Mouse (Mus musculus): ENCODE data around the gene Myo19. TPM values are rescaled to one million over a fixed set of nuclear protein-coding genes. Genes with fewer than 3 reads are reported as not detected.

Myo19 gene
- total RNA-seq, 4 experiments from 2014 or later, result 8.5 to 14.4 (median 9.0) TPM

- no peak for DNase-seq (ENCODE audit: low spot score in 2 of 2)
These were observed 6.3 kb downstream of the Myo19 start for GRCm38 (mm10) chr11:84886236-84886635.

- DNase-seq (ENCODE audit: low spot score in 2 of 2), result no peak
These were observed 7.0 kb downstream of the Myo19 start for GRCm38 (mm10) chr11:84886767-84887511.

GRCm38 (mm10) chr11:84888025-84888424 is 8.1 kb downstream of the Myo19 start:
- DNase-seq (ENCODE audit: low spot score in 2 of 2), result no peak

DNA sequence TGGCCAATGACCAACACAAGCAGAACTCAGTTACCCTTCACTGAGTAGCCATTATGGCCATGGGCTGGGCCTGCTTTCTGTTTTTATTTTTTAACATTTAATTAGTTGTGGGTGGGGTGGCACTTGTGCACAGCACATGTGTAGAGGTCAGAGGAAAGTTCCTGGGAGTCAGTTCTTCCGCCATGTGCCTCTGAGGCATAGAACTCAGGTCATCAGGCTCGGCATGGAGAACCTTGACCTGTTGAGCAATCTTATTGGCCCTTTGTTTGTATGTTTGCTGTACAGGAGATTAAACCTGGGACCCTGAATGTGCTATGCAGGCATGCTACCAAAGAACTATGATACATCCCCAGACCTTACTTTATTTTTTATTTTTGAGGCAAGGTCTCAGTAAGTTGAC is 9.5 kb downstream of the Myo19 start:
- DNase-seq (ENCODE audit: low spot score in 2 of 2), result no peak

DNA sequence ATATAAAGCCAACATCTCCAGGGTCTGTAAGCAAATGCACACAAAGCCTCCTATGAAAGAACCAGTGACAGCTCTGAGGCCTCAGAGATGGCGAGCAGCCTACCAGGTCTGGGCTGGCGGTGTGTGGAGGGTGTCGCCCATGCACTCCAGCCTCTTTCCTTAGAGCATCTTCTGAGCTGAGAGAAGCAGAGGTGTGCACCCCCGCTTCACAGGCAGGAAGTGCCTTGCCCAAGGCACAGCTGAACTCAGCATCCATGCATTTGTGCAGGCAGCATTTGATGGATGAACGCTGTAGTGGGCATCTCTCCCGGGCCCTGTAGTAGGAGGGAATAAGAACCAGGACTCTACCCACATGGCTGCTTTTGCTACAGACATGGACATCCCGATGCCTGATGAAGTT is 11.8 kb downstream of the Myo19 start:
- no peak for DNase-seq (ENCODE audit: low spot score in 2 of 2)

GRCm38 (mm10) chr11:84893113-84893512 is 13.2 kb downstream of the Myo19 start:
- no peak for DNase-seq (ENCODE audit: low spot score in 2 of 2)

DNA sequence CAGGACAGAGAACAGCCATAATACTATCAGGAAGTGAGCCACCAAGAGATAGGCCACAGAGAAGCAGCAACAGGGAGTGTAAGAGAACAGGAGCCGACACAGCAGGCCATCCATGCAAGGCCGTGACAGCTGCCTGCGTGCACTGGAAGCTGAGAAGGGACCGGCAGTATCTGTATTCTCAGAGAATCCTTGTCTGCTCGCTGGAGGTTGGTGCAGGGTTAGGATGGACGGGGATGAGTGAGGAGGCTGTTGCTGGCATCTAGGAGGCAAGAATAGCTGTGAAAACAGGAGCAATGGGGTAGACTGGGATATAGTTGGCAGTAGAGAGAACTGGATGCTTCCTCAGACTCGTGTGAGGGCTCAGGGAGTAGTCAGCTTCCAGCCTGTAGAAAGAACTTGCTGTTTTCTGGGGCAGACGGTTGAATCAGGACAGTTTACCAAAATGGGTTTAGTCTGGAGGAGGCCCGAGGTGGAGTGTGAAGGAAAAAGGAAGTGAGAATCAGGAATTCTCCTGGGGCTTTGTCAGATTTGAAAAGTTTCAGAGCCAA is 24.7 kb downstream of the Myo19 start:
- no peak for DNase-seq (ENCODE audit: low spot score in 2 of 2)

- no peak for DNase-seq (ENCODE audit: low spot score in 2 of 2)
These were observed 27.1 kb downstream of the Myo19 start for GRCm38 (mm10) chr11:84907081-84907480.

DNA sequence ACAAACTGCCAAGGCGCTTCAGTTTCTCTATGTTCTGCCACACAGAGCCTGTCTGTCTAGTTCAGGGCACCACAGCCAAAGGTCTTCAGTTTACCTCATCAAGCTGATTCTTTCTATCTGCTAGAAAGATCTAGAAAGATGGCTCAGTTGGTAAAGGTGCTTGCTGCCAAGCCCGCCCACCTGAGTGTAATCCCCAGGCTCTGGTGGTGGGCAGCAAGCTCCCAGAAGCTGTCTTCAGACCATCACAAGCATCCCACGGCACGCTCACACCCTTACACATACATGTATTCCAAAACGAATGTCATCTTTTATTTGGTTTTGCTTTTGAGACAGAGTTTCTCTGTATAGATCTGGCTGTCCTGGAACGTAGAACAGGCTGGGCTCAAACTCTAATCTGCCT is 28.5 kb downstream of the Myo19 start:
- DNase-seq (ENCODE audit: low spot score in 2 of 2), result no peak

DNA sequence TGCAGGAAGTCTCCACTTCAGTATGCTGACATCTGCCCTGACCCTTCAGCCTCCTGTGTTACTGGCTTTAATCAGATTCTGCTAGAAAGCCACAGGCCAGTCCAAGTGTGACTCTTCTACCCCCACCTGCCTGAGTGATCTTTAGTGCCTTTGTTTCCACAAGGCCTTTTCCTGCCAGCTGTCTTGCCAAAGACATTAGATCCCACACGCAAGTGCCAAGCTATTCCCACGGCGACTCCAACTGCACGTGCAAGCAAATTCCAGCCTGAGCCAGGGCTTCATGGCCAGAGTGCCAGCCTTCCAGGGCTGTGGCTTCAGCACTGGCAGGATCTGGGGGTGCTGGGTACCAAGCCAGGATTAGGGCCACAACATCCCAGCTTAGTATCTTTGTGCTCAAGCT is 30.5 kb downstream of the Myo19 start:
- no peak for DNase-seq (ENCODE audit: low spot score in 2 of 2)

DNA sequence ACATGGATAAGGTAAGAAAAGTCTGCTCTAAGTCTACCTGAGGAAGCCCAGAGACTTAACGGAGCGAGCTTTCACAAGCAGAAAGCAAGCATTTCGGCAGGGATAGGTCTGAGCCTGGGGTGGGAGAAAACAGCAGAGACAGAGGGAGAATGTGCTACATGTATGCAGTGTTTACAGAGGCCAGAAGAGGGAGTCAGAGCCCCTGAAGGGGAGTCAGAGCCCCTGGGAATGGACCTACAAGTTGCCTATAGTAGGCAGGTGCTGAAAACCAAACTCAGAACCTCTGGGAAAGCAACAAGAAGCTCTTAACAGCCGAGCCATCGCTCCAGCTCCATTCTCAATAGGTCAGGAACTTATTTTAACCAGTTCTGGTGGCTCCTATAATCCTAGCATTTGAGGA is 34.7 kb downstream of the Myo19 start:
- DNase-seq (ENCODE audit: low spot score in 2 of 2), result no peak

DNA sequence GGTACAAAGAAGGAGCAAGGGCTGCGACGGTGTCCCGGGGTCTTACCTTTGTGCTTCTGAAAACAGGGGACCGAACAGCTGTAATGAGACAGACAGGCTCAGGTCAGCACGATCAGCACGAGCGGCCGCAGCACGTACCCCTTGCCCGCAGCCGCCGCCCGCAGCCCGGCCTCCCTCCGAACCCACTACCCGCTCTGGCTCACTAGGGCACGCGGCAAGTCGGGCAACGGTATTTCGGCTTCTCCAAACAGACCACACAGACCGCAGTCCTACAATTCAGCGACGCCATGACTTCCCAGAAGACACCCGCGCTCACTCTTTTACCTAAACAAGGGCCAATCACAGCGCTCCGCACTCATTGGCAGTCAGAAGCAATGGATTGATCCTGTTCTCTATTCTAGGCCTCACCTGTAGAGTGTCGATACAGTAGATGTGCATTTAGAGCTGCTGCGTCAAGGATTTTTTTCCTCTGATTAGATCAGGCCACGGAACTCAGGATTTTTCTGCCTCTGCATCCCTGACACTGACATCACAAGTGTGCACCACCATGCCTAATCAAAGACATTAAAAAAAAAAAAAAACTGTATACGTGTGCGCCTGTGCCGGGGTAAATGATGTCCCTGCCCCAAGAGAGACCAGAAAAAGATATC is 36.2 kb downstream of the Myo19 start, which contains the start of gene Znhit3:
Gene Znhit3, minus strand, starts transcription at position 314 of the 650 bp plus-strand sequence.
- peak; percentile 86 to 90 for DNase-seq (ENCODE audit: low spot score in 2 of 2)

GRCm38 (mm10) chr11:84916703-84917300 is 36.9 kb downstream of the Myo19 start:
- DNase-seq (ENCODE audit: low spot score in 2 of 2), result no peak

- peak; percentile 72 to 91 for DNase-seq (ENCODE audit: low spot score in 2 of 2)
These were observed 38.5 kb downstream of the Myo19 start for GRCm38 (mm10) chr11:84918425-84918824.

- no peak for DNase-seq (ENCODE audit: low spot score in 2 of 2)
These were observed 39.3 kb downstream of the Myo19 start for GRCm38 (mm10) chr11:84919276-84919675.

- no peak for DNase-seq (ENCODE audit: low spot score in 2 of 2)
These were observed 40.0 kb downstream of the Myo19 start for GRCm38 (mm10) chr11:84919951-84920350.

- DNase-seq (ENCODE audit: low spot score in 2 of 2), result peak in 1 of 2 experiments; percentile 14
These were observed 41.0 kb downstream of the Myo19 start for GRCm38 (mm10) chr11:84920981-84921380.

DNA sequence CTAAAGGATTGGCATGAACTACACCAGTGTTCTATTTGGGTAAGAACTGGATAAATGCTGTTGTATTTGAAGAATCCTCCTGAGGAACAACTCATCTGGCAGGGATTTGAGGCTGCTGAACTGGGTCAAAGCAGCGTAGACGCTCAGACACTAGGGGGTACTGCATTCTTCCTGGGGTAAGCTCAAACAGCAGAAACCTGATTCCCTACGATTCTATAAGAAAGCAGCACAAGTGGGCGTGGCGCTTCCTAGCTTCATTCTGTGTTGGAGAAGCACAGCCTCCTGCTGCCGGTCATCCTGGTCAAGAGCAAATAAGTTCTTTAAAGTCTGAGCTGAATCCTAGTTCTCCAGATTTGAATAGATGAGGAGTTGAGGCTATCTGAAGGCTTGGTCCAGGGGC is 52.3 kb downstream of the Myo19 start:
- no peak for DNase-seq (ENCODE audit: low spot score in 2 of 2)

DNA sequence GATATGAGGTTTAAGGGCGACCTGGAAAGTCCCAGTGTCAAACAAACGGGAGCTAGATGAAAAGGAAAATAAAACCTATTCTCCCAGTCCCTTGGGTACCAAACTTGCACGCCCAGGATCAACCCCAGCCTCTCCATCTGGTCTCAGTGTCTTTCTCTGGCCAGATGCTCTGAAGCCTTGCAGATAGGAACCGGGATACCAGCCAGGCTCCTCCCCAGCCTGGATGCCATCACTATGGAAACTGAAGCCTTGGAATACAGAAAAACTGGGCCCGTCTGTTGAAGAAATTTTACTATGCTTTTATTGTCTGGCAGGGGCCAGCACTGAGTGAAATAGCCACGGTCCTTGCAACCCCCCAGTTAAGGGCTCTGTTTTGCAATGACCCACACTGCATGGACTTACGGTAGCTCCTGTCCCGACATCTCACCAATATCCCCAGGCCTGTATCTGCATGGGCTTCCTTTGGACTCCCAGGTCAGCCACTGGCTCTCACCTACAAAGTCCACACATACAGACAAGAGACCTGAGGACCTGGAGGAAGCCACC is 59.6 kb downstream of the Myo19 start:
- peak; percentile 72 to 78 for DNase-seq (ENCODE audit: low spot score in 2 of 2)

- DNase-seq (ENCODE audit: low spot score in 2 of 2), result no peak
These were observed 60.2 kb downstream of the Myo19 start for GRCm38 (mm10) chr11:84940140-84940539.

DNA sequence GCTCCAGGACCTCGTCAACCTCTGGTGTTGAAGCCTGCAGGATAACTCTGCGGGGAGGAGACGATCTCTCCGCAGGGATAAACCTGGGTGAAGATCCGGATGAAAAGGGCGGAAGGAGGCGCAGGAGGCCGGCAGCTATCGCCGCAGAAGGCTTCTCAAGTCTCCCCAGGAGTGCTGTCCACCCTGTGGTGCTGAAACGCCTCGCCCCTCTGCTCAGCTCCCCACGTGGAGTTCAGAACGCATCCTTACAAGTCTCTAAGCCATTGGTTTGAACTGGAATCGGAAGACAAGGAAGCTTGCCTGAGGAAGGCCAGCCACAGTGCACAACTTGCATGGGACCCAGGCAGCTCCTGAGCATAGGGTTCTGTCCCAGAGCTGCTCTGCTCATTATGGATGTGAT is 64.0 kb downstream of the Myo19 start:
- no peak for DNase-seq (ENCODE audit: low spot score in 2 of 2)
